Mouse (Mus musculus) olfactory bulb, adult 2 months (tissue): Measurements from ENCODE around the gene Cnot11. TPM values are rescaled to one million over a fixed set of nuclear protein-coding genes. Genes with fewer than 3 reads are reported as not detected.
"Not testable (repeated sequence)": the region's sequence is repeated elsewhere in the genome, so short reads cannot be mapped to it uniquely, and the experiment has no call there.

ENCODE experiments used
- H3K27ac ChIP-seq: fragments of 200-500 bp; 2 replicates; pipeline ENCODE4 v1.5.1; 2012; ENCODE audit warnings: low read depth, low read length; ENCODE audit not compliant: insufficient read depth
- H3K4me1 ChIP-seq: fragments of 200-500 bp; 2 replicates; pipeline ENCODE4 v1.6.1; 2012; ENCODE audit warnings: low read length; ENCODE audit not compliant: control insufficient read depth, insufficient read depth
- H3K4me3 ChIP-seq: fragments of 200-500 bp; 2 replicates; pipeline ENCODE4 v1.5.1; 2012; ENCODE audit warnings: mild to moderate bottlenecking, low read depth, low read length, moderate library complexity; ENCODE audit not compliant: insufficient read depth
- CTCF ChIP-seq: fragments of 200-500 bp; IDR thresholded peaks from 2 replicates; pipeline ENCODE4 v1.5.1; 2012; ENCODE audit warnings: low read depth, mild to moderate bottlenecking, low read length, moderate library complexity; ENCODE audit not compliant: insufficient read depth
- POLR2A ChIP-seq: fragments of 200-500 bp; IDR thresholded peaks from 2 replicates; pipeline ENCODE4 v1.6.1; 2012; ENCODE audit warnings: mild to moderate bottlenecking, low read depth, low read length, moderate library complexity; ENCODE audit not compliant: insufficient read depth
- WGBS: fragments of 180-500 bp; shearing (Covaris S2); methylation state at CpG from one replicate; pipeline ENCODE4 v1.1.7; 2018; 5-methylcytosine and 5-hydroxymethylcytosine counted together
- polyA plus RNA-seq: library from polyadenylated mRNA; stranded (reverse); fragments of >200 nt; gene quantifications from 2 replicates; pipeline ENCODE4 v1.2.4, GENCODE M21; 2012; ENCODE audit warnings: low replicate concordance; ENCODE audit not compliant: missing spikeins, insufficient read depth, insufficient read length

The Cnot11 gene
- polyA plus RNA-seq, 1 experiment, result not detected

DNA sequence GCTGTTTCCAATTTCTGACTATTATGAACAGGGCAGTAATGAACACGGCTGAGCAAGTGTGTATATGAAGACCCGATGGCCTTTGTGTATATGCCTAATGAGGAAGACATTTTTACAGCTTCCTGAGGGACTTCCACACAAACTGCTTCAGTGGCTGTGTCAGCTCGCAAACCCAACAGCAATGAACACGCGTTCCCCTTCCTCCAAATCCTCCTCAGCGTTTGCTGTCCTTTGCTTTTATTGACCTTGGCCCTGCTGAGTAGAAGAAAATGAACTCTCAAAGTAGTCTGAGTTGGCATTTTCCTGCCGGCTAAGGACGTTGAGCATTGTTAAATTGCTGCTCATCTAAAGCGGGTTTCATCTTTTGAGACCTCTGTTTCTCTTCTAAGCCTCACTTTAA, 50.6 kb downstream of the Cnot11 start:
- WGBS, result 86% methylated on average over 9 of the region's 9 CpGs
- H3K4me1 ChIP-seq, result no peaks in the 10 kb centered on the region
- no peak overlapping the region for H3K27ac ChIP-seq
- TF ChIP-seq CTCF, result no peak
- TF ChIP-seq POLR2A, result no peak
- H3K4me3 ChIP-seq, result no peak overlapping the region

- no peak for TF ChIP-seq CTCF
- TF ChIP-seq POLR2A, result no peak
- Histone ChIP-seq H3K4me1 (no peaks in the 10 kb centered on the region), H3K4me3 (no peak overlapping the region), H3K27ac (no peak overlapping the region)
- WGBS, result 73% methylated on average over 5 of the region's 5 CpGs
These were observed 55.4 kb downstream of the Cnot11 start for GRCm38 (mm10) chr1:39590193-39590592.

GRCm38 (mm10) chr1:39591557-39591956, 56.8 kb downstream of the Cnot11 start:
- not testable (repeated sequence) for H3K4me3 ChIP-seq, H3K27ac ChIP-seq, H3K4me1 ChIP-seq
- 77% methylated on average over 1 of the region's 1 CpGs for WGBS

- no peak for TF ChIP-seq POLR2A
- no peak for TF ChIP-seq CTCF
- H3K27ac ChIP-seq, result no peak overlapping the region
- H3K4me1 ChIP-seq, result no peaks in the 10 kb centered on the region
- 85% methylated on average over 4 of the region's 4 CpGs for WGBS
- H3K4me3 ChIP-seq, result no peak overlapping the region
These were observed 57.3 kb downstream of the Cnot11 start for GRCm38 (mm10) chr1:39592090-39592489.

- WGBS, result 77% methylated on average over 10 of the region's 10 CpGs
- no peak for TF ChIP-seq POLR2A
- no peak for TF ChIP-seq CTCF
- no peaks in the 10 kb centered on the region for H3K4me1 ChIP-seq
- H3K27ac ChIP-seq, result no peak overlapping the region
- no peak overlapping the region for H3K4me3 ChIP-seq
These were observed 59.0 kb downstream of the Cnot11 start for GRCm38 (mm10) chr1:39593836-39594235.

Other genes with a start within 250 kb of the Cnot11 start
- gene Rpl31, start 167.2 kb upstream of the Cnot11 start, polyA plus RNA-seq, result 807 TPM in 1 of 2 replicates, not detected in the other
- not detected in 2 replicates for gene Tbc1d8, start 56.2 kb upstream of the Cnot11 start, polyA plus RNA-seq
- gene Rnf149, start 42.4 kb downstream of the Cnot11 start, polyA plus RNA-seq, result not detected in 2 replicates
- gene Creg2, start 116.5 kb downstream of the Cnot11 start, polyA plus RNA-seq, result not detected in 2 replicates
- not detected in 2 replicates for gene Rfx8, start 186.0 kb downstream of the Cnot11 start, polyA plus RNA-seq